Mouse (Mus musculus): ENCODE results near the gene Actg1. TPM values are rescaled to one million over a fixed set of nuclear protein-coding genes. Genes with fewer than 3 reads are reported as not detected.

The Actg1 gene
- polyA plus RNA-seq, 1 experiment from 2014 or later: 3,231 TPM

- ATAC-seq (ENCODE audit: low FRiP score, low read depth): peak; percentile 94
- peak overlapping the region; percentile 78 for H3K4me2 ChIP-seq (replicated peaks)
- no peaks in the 10 kb centered on the region for H3K36me3 ChIP-seq
- peak overlapping the region; percentile 50 for H3K4me3 ChIP-seq
- H3K4me1 ChIP-seq: peaks cover 45% of the 10 kb centered on the region
- under 1% methylated on average over 53 of the region's 53 CpGs for WGBS
- H3K27me3 ChIP-seq: peaks cover 40% of the 10 kb centered on the region
- H3K27ac ChIP-seq (replicated peaks): peak overlapping the region; percentile 89
- H3K9me3 ChIP-seq: no peaks in the 10 kb centered on the region
- peak overlapping the region; percentile 64 for H3K9ac ChIP-seq (replicated peaks)
Measured at GRCm38 (mm10) chr11:120304886-120305534, 43.3 kb downstream of the Actg1 start.

- H3K4me1 ChIP-seq: peaks cover 45% of the 10 kb centered on the region
- no peaks in the 10 kb centered on the region for H3K36me3 ChIP-seq
- ATAC-seq (ENCODE audit: low FRiP score, low read depth): no peak
- 46% methylated on average over 5 of the region's 5 CpGs for WGBS
- no peaks in the 10 kb centered on the region for H3K9me3 ChIP-seq
- peak overlapping the region; percentile 78; the same call in 1 of the 2 replicates for H3K4me2 ChIP-seq (replicated peaks)
- peaks cover 40% of the 10 kb centered on the region for H3K27me3 ChIP-seq
- peak overlapping the region; percentile 89; the same call in 1 of the 2 replicates for H3K27ac ChIP-seq (replicated peaks)
- H3K9ac ChIP-seq (replicated peaks): no peak overlapping the region; the same call in 1 of the 2 replicates
- 0 out of 2 replicates have a peak overlapping the region, but pooled peaks have one; percentile 50 for H3K4me3 ChIP-seq
Measured at GRCm38 (mm10) chr11:120304350-120304694, 44.0 kb downstream of the Actg1 start.

- Histone ChIP-seq H3K27ac (replicated peaks) (peak overlapping the region; percentile 89; the same call in 1 of the 2 replicates), H3K36me3 (no peaks in the 10 kb centered on the region), H3K9me3 (no peaks in the 10 kb centered on the region), H3K4me2 (replicated peaks) (0 out of 2 replicates have a peak overlapping the region, but pooled peaks have one; percentile 78), H3K4me3 (no peak overlapping the region), H3K27me3 (peaks cover 34% of the 10 kb centered on the region), H3K4me1 (peaks cover 45% of the 10 kb centered on the region), H3K9ac (replicated peaks) (no peak overlapping the region)
- 92% methylated on average over 21 of the region's 21 CpGs for WGBS
- ATAC-seq (ENCODE audit: low FRiP score, low read depth): no peak
Measured at GRCm38 (mm10) chr11:120303559-120304349, 44.6 kb downstream of the Actg1 start.

- Histone ChIP-seq H3K9ac (replicated peaks) (no peak overlapping the region), H3K36me3 (no peaks in the 10 kb centered on the region), H3K27ac (replicated peaks) (0 out of 2 replicates have a peak overlapping the region, but pooled peaks have one; percentile 3), H3K4me2 (replicated peaks) (no peak overlapping the region), H3K27me3 (peaks cover 29% of the 10 kb centered on the region), H3K4me1 (peaks cover 42% of the 10 kb centered on the region), H3K4me3 (no peak overlapping the region), H3K9me3 (no peaks in the 10 kb centered on the region)
- WGBS: 82% methylated on average over 9 of the region's 9 CpGs
- ATAC-seq (ENCODE audit: low FRiP score, low read depth): no peak
Measured at GRCm38 (mm10) chr11:120303119-120303518, 45.2 kb downstream of the Actg1 start.

GRCm38 (mm10) chr11:120299484-120299883 lies 48.9 kb downstream of the Actg1 start:
- Histone ChIP-seq H3K4me1 (peaks cover 41% of the 10 kb centered on the region), H3K4me2 (replicated peaks) (no peak overlapping the region), H3K9ac (replicated peaks) (no peak overlapping the region), H3K36me3 (no peaks in the 10 kb centered on the region), H3K27me3 (peaks cover 13% of the 10 kb centered on the region), H3K4me3 (no peak overlapping the region), H3K27ac (replicated peaks) (no peak overlapping the region), H3K9me3 (no peaks in the 10 kb centered on the region)
- 72% methylated on average over 5 of the region's 5 CpGs for WGBS
- no peak for ATAC-seq (ENCODE audit: low FRiP score, low read depth)

GRCm38 (mm10) chr11:120298441-120299141 lies 49.8 kb downstream of the Actg1 start:
- no peak overlapping the region for H3K4me3 ChIP-seq
- H3K4me2 ChIP-seq (replicated peaks): no peak overlapping the region
- ATAC-seq (ENCODE audit: low FRiP score, low read depth): no peak
- no peak overlapping the region for H3K27ac ChIP-seq (replicated peaks)
- H3K9ac ChIP-seq (replicated peaks): no peak overlapping the region
- peaks cover 4% of the 10 kb centered on the region for H3K27me3 ChIP-seq
- H3K36me3 ChIP-seq: no peaks in the 10 kb centered on the region
- H3K4me1 ChIP-seq: peaks cover 41% of the 10 kb centered on the region
- WGBS: 88% methylated on average over 4 of the region's 4 CpGs
- H3K9me3 ChIP-seq: no peaks in the 10 kb centered on the region

GRCm38 (mm10) chr11:120297767-120298166 lies 50.6 kb downstream of the Actg1 start:
- WGBS: 78% methylated on average over 7 of the region's 7 CpGs

GRCm38 (mm10) chr11:120296305-120297144 lies 51.8 kb downstream of the Actg1 start:
- peak overlapping the region; percentile 26; the same call in 1 of the 2 replicates for H3K27ac ChIP-seq (replicated peaks)
- H3K36me3 ChIP-seq: peaks cover 9% of the 10 kb centered on the region; the same call in 1 of the 2 replicates
- H3K9ac ChIP-seq (replicated peaks): peak overlapping the region; percentile 28; the same call in 1 of the 2 replicates
- no peak overlapping the region for H3K4me2 ChIP-seq (replicated peaks)
- WGBS: 47% methylated on average over 13 of the region's 13 CpGs
- peak; percentile 60 for ATAC-seq (ENCODE audit: low FRiP score, low read depth)
- no peaks in the 10 kb centered on the region for H3K9me3 ChIP-seq
- H3K4me1 ChIP-seq: peaks cover 53% of the 10 kb centered on the region
- no peaks in the 10 kb centered on the region for H3K27me3 ChIP-seq
- H3K4me3 ChIP-seq: no peak overlapping the region

More at GRCm38 (mm10) chr11:120297767-120298166, 50.6 kb downstream of the Actg1 start:
- H3K27me3 ChIP-seq: no peaks in the 10 kb centered on the region
- no peak overlapping the region for H3K4me3 ChIP-seq
- no peaks in the 10 kb centered on the region for H3K9me3 ChIP-seq
- H3K36me3 ChIP-seq: peaks cover 5% of the 10 kb centered on the region; the same call in 1 of the 2 replicates
- no peak for ATAC-seq (ENCODE audit: low FRiP score, low read depth)
- H3K9ac ChIP-seq (replicated peaks): no peak overlapping the region
- no peak overlapping the region for H3K27ac ChIP-seq (replicated peaks)
- H3K4me2 ChIP-seq (replicated peaks): no peak overlapping the region
- peaks cover 46% of the 10 kb centered on the region for H3K4me1 ChIP-seq

Small RNA genes lying within 50 kb of the gene (microRNA-seq; reads per million reads assigned to microRNA genes)
- gene Gm23419 (not detected), gene Mir6935 (4.9 reads per million, percentile 18 among the genes with 10 or more reads in this experiment)

Other genes starting within 250 kb of the Actg1 start
- gene Tepsin, start 249.8 kb downstream of the Actg1 start, polyA plus RNA-seq (2016; fragmentation: Nextera tagmentation; extraction: Ambion mirVana): 20.8 and 22.9 TPM in 2 replicates
- 56.8 and 57.4 TPM in 2 replicates for gene Ndufaf8, start 249.6 kb downstream of the Actg1 start, polyA plus RNA-seq (2016; fragmentation: Nextera tagmentation; extraction: Ambion mirVana)
- gene Slc38a10, start 197.2 kb downstream of the Actg1 start, polyA plus RNA-seq (2016; fragmentation: Nextera tagmentation; extraction: Ambion mirVana): 105 and 106 TPM in 2 replicates
- gene Bahcc1, start 115.6 kb downstream of the Actg1 start, polyA plus RNA-seq (2016; fragmentation: Nextera tagmentation; extraction: Ambion mirVana): 25.1 and 26.1 TPM in 2 replicates
- 1.4 and 1.5 TPM in 2 replicates for gene Fscn2, start 13.0 kb upstream of the Actg1 start, polyA plus RNA-seq (2016; fragmentation: Nextera tagmentation; extraction: Ambion mirVana)
- 51.3 and 55.4 TPM in 2 replicates for gene Faap100, start 30.2 kb upstream of the Actg1 start, polyA plus RNA-seq (2016; fragmentation: Nextera tagmentation; extraction: Ambion mirVana)
- gene Nploc4, start 89.2 kb upstream of the Actg1 start, polyA plus RNA-seq (2016; fragmentation: Nextera tagmentation; extraction: Ambion mirVana): 51.8 and 54.6 TPM in 2 replicates
- not detected in 2 replicates for gene Tspan10, start 94.1 kb upstream of the Actg1 start, polyA plus RNA-seq (2016; fragmentation: Nextera tagmentation; extraction: Ambion mirVana)
- gene Pde6g, start 105.0 kb upstream of the Actg1 start, polyA plus RNA-seq (2016; fragmentation: Nextera tagmentation; extraction: Ambion mirVana): 0.20 TPM in 1 of 2 replicates, not detected in the other
- gene Oxld1, start 109.5 kb upstream of the Actg1 start, polyA plus RNA-seq (2016; fragmentation: Nextera tagmentation; extraction: Ambion mirVana): 11.7 and 11.9 TPM in 2 replicates
- 30.1 and 35.1 TPM in 2 replicates for gene Ccdc137, start 109.6 kb upstream of the Actg1 start, polyA plus RNA-seq (2016; fragmentation: Nextera tagmentation; extraction: Ambion mirVana)
- 56.4 and 58.8 TPM in 2 replicates for gene Arl16, start 119.1 kb upstream of the Actg1 start, polyA plus RNA-seq (2016; fragmentation: Nextera tagmentation; extraction: Ambion mirVana)
- gene Mrpl12, start 136.1 kb upstream of the Actg1 start, polyA plus RNA-seq (2016; fragmentation: Nextera tagmentation; extraction: Ambion mirVana): 112 and 118 TPM in 2 replicates
- 37.7 and 38.8 TPM in 2 replicates for gene Slc25a10, start 143.3 kb upstream of the Actg1 start, polyA plus RNA-seq (2016; fragmentation: Nextera tagmentation; extraction: Ambion mirVana)
- 0.18 and 0.29 TPM in 2 replicates for gene Gcgr, start 182.2 kb upstream of the Actg1 start, polyA plus RNA-seq (2016; fragmentation: Nextera tagmentation; extraction: Ambion mirVana)
- gene Mcrip1, start 201.2 kb upstream of the Actg1 start, polyA plus RNA-seq (2016; fragmentation: Nextera tagmentation; extraction: Ambion mirVana): 212 and 232 TPM in 2 replicates
- not detected in 2 replicates for gene Ppp1r27, start 202.6 kb upstream of the Actg1 start, polyA plus RNA-seq (2016; fragmentation: Nextera tagmentation; extraction: Ambion mirVana)
- gene P4hb, start 224.7 kb upstream of the Actg1 start, polyA plus RNA-seq (2016; fragmentation: Nextera tagmentation; extraction: Ambion mirVana): 384 and 418 TPM in 2 replicates
- gene Arhgdia, start 233.1 kb upstream of the Actg1 start, polyA plus RNA-seq (2016; fragmentation: Nextera tagmentation; extraction: Ambion mirVana): 504 and 557 TPM in 2 replicates
- gene Alyref, start 249.8 kb upstream of the Actg1 start, polyA plus RNA-seq (2016; fragmentation: Nextera tagmentation; extraction: Ambion mirVana): 652 and 655 TPM in 2 replicates
- gene Anapc11, start 249.9 kb upstream of the Actg1 start, polyA plus RNA-seq (2016; fragmentation: Nextera tagmentation; extraction: Ambion mirVana): 165 and 182 TPM in 2 replicates